Mouse (Mus musculus) left cerebral cortex, adult 11 months (tissue): ENCODE results near the gene 1700030K09Rik.

Experiments
- DNase-seq: peaks from one replicate; pipeline ENCODE4 v3.0.0; 2022; ENCODE audit warnings: low spot score

Gene 1700030K09Rik

DNA sequence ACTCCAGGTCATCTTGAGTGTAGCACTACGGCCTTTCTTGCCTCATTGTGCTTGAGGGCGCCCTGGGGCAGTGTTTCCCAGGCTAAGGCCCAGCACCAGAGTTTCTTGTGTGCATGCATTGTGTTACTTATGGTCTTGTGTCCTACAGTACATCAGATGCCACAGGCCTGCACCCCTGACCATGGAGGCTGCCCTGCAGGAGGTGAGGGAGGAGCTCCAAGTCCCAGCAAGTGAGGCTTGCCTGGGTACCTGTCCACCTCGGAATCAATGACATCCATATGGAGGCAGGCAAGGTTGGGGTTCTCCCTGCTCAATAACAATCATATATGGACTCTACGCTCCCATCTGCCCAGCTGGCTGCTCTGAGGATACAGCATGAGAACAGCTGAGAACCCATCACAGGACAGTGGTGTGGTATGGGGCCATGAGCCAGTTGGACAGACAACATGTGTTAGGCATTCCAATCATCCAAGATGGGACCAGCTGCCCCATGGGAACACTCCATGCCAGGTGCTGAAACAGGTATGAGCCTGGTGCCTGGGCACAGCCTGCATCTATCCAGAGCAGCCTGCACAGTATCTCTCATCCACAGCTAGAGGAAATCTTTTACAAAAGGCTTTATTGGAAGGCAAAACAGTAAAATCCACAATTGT is 16.3 kb downstream of the 1700030K09Rik start:
- DNase-seq: no peak

DNA sequence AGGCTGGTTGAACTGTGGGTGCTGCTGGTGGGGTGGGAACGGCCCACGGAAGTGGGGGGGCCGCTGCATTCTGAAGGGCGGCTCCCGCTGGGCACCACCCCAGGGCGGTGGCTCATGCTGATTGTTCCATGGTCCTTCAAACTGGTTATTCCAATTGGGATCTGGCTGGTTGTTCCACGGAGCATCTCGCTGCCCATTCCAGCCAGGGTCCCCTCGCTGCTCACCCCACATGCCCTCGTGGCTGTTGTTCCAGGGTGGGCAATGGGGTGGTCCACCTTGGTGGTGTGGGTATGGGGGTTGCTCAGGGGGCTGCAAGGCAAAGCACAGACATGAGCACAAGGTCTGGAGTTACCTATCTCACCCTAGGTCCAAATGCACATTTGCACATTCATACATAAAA is 20.5 kb downstream of the 1700030K09Rik start:
- DNase-seq: no peak

DNA sequence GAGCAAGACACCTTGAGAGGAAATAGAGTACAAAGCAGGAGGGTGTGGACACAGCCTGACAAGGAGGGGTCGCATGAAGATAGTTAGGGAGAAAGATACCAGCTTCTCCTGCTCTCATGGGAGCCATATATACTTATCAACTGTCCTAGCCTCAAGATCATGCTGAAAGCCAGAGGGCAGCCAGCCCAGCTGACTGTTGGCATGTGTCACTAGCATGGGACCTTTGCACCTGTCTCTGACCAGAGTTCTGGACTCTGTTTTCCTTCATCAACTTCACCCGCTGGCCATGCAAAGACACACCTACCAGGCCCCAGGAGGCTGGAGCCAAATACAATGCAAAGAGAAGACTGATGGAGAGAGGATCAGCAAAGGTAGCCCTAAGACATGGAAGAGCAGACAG is 25.6 kb downstream of the 1700030K09Rik start:
- no peak for DNase-seq

DNA sequence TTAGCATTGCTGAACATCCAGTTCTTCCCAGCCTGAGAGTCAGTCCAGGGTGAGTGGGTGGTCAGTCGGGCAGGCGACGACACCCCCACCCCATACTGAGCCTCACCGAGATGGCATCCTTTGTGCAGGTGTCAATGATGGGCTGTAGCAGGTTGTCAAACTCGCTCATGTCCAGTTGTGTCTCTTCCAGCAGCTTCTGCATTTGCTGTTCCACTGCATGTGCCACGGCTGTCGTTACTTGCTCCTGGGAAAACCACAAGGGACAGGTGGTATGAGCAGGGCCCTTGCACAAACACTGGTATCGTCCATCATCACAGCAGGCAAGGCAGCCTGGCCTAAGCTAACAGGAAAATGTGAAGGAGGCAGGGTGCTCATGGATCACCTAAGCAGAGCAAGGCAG is 26.3 kb downstream of the 1700030K09Rik start:
- DNase-seq: no peak

DNA sequence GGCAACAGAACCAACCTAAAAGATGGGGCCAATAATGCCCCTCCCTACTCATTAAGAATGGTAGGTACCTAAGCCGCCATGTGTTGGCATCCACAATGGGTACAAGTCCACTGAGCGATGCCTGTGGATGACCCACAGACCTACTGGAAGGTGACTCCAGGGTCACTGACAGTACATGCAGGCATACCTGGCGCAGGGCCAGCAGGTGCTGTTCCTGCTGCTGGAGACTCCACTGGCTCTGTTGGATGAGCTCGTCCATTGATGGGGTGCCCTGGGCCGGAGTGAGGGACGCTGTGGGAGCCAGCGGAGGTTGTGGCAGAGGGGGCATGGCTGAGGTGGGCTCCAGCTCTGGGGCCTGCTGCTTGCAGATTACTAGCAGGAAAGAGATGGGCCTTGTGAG is 27.0 kb downstream of the 1700030K09Rik start:
- no peak for DNase-seq

DNA sequence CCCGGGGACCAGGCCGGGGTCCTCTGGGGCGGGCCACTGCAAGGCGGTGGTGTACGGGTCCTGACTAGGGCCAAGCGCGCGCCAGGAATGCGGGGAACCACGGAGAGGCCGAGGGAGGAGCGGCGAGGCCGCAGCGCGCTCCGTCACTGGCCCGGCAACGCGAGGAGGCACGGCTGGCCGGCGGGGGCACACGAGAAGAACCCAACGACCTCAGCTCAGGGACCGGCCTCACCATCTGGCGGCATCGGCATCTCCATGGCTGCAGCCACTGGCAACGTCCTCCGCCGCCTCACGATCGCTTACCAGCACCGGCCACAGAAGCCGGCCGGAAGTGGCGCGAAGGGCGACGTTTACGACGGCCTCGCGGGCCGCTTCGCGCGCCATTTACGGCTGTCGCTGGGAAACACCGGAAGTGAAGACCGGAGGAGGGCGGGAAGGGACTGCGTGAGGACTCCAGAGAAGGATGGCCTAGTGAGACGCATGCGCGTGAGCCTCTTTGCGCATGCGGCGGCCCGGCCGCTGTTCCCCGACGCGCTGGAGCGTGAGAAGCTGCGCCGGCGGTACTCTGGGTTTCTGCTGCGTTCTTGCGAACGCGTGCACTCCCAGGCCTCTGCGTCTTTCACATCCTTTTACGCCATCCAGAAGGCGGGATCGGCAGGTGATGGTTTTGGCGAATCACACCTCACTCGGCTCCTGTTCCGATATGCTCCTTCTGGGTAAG is 31.3 kb downstream of the 1700030K09Rik start, which contains the start of gene Cherp:
Gene Cherp (minus strand): TSS at position 401 of the 721 bp plus-strand sequence.
- DNase-seq: peak; percentile 97

DNA sequence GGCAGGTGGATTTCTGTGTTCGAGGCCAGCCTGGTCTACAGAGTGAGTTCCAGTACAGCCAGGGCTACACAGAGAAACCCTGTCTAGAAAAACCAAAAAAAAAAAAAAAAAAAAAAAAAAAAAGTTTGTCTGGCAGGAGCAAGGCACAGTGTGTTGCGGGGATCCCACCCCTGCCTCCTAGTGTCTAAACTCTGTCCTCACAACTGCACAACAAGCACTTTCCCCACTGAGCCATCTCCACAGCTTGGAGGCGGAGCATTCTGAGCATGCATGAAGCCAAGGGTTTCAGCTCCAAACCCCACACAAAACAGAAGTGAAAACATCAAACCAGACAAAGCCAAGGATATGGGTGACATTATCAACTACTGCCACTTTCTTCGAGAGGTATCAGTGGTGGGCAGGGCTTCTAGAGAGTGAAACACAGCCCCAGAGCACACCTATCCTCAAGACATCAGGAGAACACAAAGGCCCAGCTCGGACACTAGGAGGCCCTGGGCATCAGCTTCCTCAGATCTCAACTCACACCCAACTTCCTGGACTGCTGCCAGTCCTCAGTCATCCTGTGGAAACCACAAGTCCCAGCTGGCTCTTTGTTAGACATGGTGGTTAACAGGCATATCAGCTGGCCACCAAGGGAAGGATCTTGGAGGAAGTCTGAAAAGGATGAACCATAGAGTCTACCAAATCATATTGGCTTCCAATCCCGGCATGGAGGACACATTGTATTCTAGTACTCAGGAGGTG is 41.9 kb downstream of the 1700030K09Rik start:
- no peak for DNase-seq

DNA sequence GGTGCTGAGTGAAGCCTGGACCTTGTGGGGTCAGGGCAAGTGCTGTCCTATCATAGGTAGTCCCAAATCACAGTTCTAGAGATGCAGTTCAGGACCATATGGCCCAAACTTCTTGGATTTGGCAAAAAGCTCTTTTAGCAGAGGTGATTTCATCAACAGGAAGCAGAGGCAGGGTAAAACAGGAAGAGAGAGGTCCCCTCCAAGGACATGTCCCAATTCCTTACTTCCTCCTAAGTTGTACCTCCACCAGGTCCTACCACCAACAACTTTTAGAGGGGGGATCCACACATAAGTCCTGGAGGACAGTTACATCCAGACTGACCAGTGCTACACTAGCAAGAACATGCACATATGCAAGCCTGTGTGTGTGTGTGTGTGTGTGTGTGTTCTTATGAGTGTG is 43.3 kb downstream of the 1700030K09Rik start:
- DNase-seq: no peak

DNA sequence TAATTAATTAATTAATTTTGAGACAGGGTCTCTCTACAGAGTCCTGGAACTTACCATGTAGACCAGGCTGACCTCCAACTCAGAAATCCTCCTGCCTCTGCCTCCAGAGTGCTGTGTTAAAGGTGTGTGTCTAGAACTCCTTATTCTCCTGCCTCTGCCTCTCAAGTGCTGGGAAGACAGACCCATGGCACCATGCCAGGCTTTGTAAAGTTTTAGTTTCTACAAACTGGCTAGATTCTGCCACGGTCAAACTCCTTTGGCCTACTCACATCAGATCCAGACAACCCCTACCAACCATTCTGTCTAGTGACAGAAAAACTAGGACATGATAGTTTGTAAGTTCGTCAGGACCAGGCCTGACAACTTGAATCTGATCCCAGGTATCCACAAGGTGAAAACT is 47.3 kb downstream of the 1700030K09Rik start:
- no peak for DNase-seq

DNA sequence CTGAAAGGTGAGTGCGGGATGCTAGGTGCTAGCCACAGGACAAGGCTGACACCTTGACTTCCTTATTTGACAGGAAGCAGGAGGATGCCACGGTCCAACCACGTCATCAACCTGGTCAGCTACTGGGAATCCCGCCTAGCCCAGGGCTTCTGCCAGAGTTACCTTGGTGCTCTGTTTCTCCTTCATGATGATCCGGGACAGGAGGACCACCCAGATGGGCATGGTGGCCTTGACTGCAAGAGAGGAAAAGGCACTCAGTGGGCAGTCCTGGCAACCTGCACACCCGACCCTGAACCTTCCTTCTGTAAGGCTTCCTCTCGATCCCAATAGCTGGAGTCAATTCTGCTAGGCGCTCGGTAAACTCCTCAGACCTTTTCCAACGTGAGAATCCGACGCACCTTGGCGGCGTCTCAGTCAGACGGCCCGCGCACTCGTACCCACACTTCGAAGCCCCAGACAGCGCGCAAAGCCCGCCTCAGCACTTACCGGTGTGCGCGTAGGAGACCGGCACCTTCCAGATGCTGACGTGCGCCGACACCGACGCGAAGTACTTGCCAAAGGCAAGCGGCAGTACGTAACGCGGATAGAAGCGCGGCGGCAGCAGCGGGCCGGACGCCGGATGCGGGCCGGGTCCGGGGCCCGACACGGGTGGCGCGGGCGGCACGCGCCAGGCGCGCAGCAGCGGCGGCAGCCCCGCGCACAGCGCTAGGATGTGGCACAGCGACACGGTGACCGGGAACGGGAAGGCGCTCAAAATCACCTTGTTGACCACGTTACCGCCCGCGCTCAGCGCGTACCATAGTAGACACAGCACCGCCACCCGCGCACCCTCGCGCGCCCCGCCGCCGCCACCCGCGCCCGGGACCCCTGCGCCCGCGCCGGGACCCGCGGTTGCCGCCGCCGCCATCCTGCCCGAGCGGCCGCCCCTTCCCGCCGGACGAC is 48.3 kb downstream of the 1700030K09Rik start, which contains the start of gene Slc35e1:
Gene Slc35e1 (minus strand): TSS at position 935 of the 942 bp plus-strand sequence.
- no peak for DNase-seq

DNA sequence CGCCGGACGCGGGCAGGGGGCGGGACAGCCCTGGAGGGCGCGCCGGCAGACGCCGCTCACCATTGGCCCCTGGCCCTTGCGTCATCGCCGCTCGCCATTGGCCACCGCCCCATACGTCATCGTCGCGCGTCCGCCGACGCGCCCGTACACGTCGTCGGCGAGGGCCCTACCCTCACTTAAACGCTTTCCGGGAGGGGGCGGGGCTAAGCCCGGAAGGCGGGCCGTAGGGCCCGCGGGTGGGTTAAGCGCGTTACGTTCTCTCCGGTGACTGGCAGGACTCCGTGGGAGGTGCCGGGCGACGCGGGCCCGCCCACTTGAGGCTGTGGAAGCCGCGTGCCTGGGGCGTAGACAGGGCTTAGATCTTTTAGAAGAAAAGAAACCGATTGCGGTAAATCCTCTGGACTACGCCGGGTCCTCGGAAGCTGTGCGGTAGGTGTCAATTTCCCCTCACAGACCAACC is 49.0 kb downstream of the 1700030K09Rik start:
- peak; percentile 99 for DNase-seq

DNA sequence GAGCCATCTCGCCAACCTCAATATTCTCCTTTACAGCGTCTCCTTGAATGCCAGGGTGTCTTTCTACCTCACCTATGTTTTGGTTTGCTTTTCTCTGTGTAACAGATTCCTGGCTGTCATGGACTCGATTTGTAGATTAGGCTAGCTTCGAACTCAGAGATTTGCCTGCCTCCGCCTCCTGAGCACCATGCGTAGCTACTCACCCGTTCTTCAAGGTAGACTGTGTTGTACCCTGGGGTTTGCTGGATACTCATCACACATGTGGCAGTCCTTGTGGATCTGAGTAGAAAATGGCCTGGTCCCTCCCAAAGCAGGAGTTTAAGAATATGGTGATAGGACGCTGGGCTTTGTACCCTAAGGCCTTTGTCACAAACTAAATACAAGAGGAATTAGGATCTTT is 49.7 kb downstream of the 1700030K09Rik start:
- DNase-seq: no peak

DNA sequence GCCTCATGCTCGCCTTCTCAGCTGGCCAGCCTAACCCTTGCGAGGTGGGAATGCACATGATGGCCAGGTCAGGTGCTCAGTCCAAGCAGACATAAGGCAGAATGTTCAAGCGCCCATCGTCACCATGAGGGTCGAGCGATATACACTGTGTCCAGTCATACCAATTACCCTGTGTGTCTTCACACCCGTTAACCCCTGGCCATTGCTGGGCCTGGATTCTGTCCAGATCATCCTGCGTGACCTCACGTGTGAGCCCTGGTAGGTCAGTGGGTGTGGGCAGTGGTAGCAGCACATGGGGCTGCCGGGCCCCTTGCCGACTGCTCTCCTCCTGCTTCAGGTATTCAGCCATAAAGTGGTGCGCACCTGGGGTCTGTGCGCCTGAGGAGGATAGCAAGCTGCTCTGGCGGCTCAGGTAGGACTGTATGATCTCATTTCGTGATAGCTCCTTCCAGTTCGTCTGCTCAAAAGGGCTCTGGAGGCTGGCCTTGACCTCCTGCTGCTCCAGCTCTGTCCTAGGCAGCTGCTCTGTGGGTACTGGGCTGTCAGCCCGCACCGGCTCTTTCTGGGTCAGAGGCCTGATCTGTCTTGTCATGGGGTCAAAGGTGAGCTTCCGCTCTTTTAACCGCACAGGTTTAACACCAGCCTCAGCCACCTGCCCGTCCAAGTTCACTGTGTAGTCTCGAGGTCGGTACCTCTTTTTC is 51.9 kb downstream of the 1700030K09Rik start:
- no peak for DNase-seq

DNA sequence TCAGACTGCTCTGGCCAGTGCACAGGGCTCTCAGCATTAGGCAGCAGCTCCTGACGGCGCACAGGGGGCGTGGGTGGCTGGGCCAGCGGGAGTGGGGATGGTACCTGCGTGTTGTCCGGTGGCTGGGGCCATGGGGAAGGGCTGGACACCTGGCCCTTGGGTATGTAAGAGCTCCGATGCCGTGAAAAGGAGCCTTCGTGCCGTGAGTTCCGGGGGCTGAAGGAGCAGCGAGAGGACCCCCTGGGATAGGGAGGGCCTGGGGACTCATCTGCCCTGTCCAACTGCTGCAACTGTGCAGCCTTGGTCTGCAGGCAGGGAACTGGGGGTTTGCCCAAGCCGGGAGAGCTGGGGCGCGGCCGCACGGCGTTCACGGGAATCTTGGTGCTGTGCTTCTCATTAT is 52.5 kb downstream of the 1700030K09Rik start:
- DNase-seq: no peak

DNA sequence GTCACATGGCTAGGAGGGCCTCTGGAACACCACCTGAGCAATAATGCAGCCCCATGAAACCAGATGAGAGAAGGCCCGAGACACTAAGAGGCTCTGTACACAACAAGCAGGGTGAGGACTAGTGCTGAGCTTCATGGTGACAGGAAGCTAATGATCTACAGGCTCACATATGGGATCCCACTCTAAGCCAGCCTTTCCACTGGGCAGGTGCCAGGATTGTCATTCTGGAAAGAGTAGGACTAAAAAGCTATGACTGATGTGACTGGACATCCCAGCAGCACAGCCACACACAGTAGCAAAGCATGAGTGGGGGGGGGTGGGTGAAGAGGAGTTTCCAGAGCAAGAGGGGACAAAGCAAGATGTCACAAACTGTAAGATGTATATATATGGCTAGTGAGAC is 54.2 kb downstream of the 1700030K09Rik start:
- DNase-seq: no peak

DNA sequence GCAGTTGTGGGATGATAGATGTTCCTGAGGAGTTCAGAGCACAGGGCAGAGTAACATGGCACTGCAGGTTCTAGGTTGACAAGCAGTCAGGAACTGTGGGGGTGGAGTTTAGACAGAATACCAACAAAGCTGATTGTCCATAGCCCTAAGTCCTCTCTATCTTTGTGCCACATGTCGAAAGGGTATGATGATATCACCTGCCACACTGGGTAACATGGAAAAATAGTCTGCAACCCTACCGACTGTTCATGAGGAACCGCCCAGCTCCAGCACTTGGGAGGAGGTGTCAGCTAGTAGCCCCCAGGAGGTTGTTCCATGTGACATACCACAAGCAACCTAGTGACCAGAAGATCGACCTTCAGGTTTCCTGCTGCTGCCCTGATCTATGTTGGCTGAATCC is 54.8 kb downstream of the 1700030K09Rik start:
- no peak for DNase-seq

DNA sequence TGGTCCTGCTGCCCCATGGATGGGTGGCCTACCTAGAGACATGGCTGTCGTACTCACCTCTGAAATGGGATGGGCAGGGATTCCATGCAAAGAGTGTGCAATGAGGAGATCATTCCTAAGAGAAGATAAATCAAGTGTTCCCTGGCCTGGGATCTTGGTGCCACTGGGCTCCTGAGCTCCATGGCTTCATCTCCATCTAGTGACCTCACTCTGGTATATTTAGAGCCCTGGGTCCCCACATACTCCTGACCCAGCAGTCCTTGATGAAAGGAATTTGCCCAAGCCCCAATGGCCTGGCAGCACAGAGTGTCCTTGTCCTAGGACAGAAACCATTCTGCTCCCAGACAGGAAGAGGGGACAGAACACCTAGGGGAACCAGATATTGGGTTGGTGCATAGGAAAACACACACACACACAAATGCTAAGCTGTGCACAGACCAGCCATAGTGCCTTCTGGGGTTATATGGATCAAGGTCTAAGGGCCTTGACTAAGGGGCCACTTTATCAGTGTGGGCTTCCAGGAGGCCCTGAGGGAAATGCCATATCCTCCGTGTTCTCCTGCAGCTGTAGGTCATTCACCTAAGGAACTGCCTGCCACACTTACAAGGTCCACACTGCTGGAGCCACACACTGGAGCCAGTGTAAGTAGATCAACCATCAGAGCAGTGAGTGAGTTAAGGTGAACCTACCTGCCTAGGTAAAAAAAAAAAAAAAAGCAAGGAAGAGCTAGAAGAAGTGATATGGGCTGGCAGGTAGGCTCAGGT is 56.0 kb downstream of the 1700030K09Rik start:
- no peak for DNase-seq

DNA sequence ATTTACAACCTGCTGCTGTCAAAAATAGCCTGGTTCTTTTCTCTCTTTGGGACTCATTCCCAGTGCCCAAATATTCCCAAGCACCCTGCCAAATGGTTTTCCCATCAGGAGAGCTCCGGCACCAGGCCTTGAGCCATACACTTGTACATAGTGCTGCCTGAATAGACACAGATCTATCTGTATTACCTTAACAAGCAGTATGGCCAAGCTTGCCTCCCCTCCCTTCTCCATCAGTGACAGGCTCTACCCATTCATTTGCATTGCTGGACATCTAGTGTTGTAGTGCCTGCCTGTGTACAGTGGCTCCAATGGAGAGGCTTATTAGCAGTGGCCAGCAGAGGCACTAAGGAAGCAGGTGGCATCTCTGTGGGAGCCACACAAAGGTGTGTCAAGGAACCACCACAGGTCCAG is 56.8 kb downstream of the 1700030K09Rik start:
- DNase-seq: no peak

DNA sequence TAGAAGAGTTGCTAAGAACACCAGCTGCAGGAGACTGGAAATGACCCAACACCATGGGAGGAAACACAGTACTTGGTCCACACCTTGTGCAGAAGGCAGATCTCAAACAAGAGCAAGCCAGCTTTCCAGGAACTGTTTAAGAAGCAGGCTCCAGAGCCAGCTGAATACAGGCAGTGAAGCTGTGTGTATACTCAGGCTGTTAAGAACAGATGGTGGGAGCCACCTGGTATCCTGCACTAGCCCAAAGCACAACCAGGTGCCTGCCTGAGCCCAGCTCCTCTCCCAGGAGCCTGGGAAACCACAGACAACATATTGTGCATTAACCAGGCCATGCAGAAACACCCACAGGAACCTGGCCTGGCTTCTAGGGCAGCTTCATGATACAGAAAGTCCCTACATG is 60.5 kb downstream of the 1700030K09Rik start:
- DNase-seq: no peak

DNA sequence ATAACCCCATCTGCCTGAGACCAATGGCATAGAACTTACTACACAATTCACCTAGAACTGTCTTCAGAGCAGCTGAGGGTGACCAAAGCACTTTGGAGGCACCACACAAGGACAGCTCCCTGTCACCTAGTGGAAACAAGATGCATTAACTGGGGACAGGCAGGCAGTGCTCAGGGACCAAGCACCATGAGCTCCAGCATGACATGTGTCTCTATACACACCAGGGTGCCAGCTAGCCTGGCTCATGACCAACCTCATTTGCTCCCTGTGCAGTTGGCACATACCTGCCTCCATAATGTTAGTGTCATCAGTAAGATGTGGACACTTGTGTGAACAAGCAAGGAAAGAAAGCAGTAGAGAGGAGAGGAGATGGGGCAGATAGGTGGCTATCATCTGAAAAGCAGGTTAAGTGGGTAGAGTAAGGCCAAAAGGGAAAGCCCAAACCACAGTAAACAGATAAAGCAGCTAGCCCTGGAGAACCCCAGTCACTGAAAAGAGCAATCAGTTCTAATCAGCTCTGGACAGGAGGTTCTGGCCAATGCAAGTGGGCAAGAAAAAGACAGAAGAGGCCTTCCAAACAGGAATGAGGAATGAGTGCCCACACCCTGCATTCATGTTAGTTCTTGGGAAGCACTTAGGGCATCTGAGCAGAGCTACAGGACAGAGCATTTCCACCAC is 61.1 kb downstream of the 1700030K09Rik start:
- DNase-seq: no peak
